Mouse (Mus musculus) stomach, postnatal 0 days (tissue): ENCODE results near the gene Gm10322.

ENCODE experiments used
- CTCF ChIP-seq: IDR thresholded peaks from 2 replicates; pipeline ENCODE4 v1.5.1; 2016; ENCODE audit warnings: antibody characterized with exemption, low read depth, mild to moderate bottlenecking, moderate library complexity
- EP300 ChIP-seq: optimal IDR thresholded peaks from 2 replicates; pipeline ENCODE3; 2016; ENCODE audit warnings: antibody characterized with exemption

GRCm38 (mm10) chr10:59570780-59571179 lies 45.1 kb upstream of the Gm10322 start:
- TF ChIP-seq EP300 (no peak), CTCF (no peak)
